Mouse (Mus musculus) heart, postnatal 25 days (tissue): ENCODE data around the gene Emb. TPM values are rescaled to one million over a fixed set of nuclear protein-coding genes. Genes with fewer than 3 reads are reported as not detected.

ENCODE experiments used
- DNase-seq: peaks from one replicate; pipeline ENCODE4 v3.0.0; 2022; ENCODE audit warnings: low spot score
- intact Hi-C: fragments of 180-260 bp; cut with DNase I; formaldehyde crosslinking; loops from one replicate; pipeline ENCODE4 v1.15.1; 2025
- total RNA-seq, 2 experiments: library from RNA; stranded (reverse); gene quantifications; 2 replicates each; pipeline ENCODE4 v1.2.3; 2021

Emb gene
- total RNA-seq, 2 experiments from 2014 or later = 9.9 to 11.0 TPM

- intact Hi-C loops = no loop called here
- no peak for DNase-seq
Observed at GRCm38 (mm10) chr13:117311446-117312225, 103.3 kb downstream of the Emb start.

Other genes starting within 250 kb of the Emb start
- gene Parp8, start 183.0 kb upstream of the Emb start, total RNA-seq = 10 to 100 TPM in 1 of 2 experiments, 1 to 10 TPM in 1; 8.7 to 10.3 TPM
- not detected for gene Gm17509, start 12.5 kb downstream of the Emb start, total RNA-seq